Mouse (Mus musculus) liver, embryonic 16.5 days (tissue): ENCODE results near the gene Lrrn3. TPM values are rescaled to one million over a fixed set of nuclear protein-coding genes. Genes with fewer than 3 reads are reported as not detected.

Experiments
- ATAC-seq: fragments of 200-750 bp; cut with Nextera tagmentation; 2 replicates; pipeline ENCODE4 v1.8.0; 2017; ENCODE audit warnings: low read depth, mild to moderate bottlenecking, moderate number of reproducible peaks, moderate library complexity
- H3K27ac ChIP-seq: fragments of 300-500 bp; sonication (generic); 2 replicates; pipeline ENCODE4 v1.5.1; 2014; ENCODE audit warnings: mild to moderate bottlenecking, low read length
- H3K27me3 ChIP-seq: fragments of 300-500 bp; sonication (generic); 2 replicates; pipeline ENCODE4 v1.6.1; 2014; ENCODE audit warnings: low read depth, low read length, mixed read lengths; ENCODE audit not compliant: control insufficient read depth, insufficient read depth
- H3K36me3 ChIP-seq: fragments of 300-500 bp; sonication (generic); 2 replicates; pipeline ENCODE4 v1.6.1; 2014; ENCODE audit warnings: mild to moderate bottlenecking; ENCODE audit not compliant: control insufficient read depth, insufficient read depth
- H3K4me1 ChIP-seq: fragments of 300-500 bp; sonication (generic); 2 replicates; pipeline ENCODE4 v1.6.1; 2014; ENCODE audit warnings: low read depth, low read length, mixed read lengths; ENCODE audit not compliant: control insufficient read depth
- H3K4me2 ChIP-seq: fragments of 300-500 bp; sonication (generic); 2 replicates; pipeline ENCODE4 v1.6.1; 2014; ENCODE audit warnings: low read depth, low read length, mixed read lengths
- H3K4me3 ChIP-seq: fragments of 300-500 bp; sonication (generic); 2 replicates; pipeline ENCODE4 v1.5.1; 2014; ENCODE audit warnings: low read depth, mild to moderate bottlenecking, low read length
- H3K9ac ChIP-seq: fragments of 300-500 bp; sonication (generic); 2 replicates; pipeline ENCODE4 v1.6.1; 2014; ENCODE audit warnings: low read depth, low read length
- H3K9me3 ChIP-seq: fragments of 300-500 bp; sonication (generic); replicated peaks from 2 replicates; pipeline ENCODE4 v1.6.1; 2016; ENCODE audit warnings: low read length; ENCODE audit not compliant: control insufficient read depth
- WGBS: fragments of 180-500 bp; shearing (Covaris S2); extraction: QIAGEN DNeasy Blood & Tissue Kit; methylation state at CpG from one replicate; pipeline ENCODE4 v1.1.7; 2014; ENCODE audit not compliant: insufficient replicate concordance; 5-methylcytosine and 5-hydroxymethylcytosine counted together
- polyA plus RNA-seq: library from polyadenylated mRNA; unstranded; fragments of >200 nt; fragmentation: Nextera tagmentation; extraction: Ambion mirVana; gene quantifications from 2 replicates; pipeline ENCODE4 v1.2.1, GENCODE M21; 2015

Lrrn3 gene
- polyA plus RNA-seq, 1 experiment from 2014 or later = 1.1 TPM

GRCm38 (mm10) chr12:41468374-41468991, 17.7 kb downstream of the Lrrn3 start:
- no peaks in the 10 kb centered on the region for H3K4me1 ChIP-seq
- ATAC-seq = no peak
- H3K27me3 ChIP-seq = no peaks in the 10 kb centered on the region
- no peak overlapping the region for H3K9ac ChIP-seq
- no peak overlapping the region for H3K4me3 ChIP-seq
- 74% methylated on average over 3 of the region's 3 CpGs for WGBS
- no peaks in the 10 kb centered on the region for H3K36me3 ChIP-seq
- no peak overlapping the region for H3K27ac ChIP-seq
- no peaks in the 10 kb centered on the region for H3K9me3 ChIP-seq
- no peak overlapping the region for H3K4me2 ChIP-seq

DNA sequence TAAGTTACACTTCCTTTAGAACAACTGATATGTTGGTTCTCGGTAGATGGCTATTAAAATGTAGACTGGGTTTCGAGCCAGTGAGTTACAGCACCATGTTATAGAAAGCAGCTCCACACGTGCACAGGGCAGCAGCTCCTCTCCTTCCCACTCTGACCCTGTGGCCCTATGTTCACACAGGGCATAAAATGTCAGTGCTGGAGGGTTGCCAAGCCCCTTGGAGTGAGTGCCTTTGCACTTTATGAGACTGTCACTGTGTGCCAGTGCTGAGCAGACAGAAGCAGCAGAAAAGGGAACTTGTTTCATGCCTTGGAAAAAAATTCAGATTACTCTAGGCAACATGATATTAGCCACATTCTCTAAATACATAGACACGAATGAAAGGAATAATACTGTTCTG, 47.8 kb downstream of the Lrrn3 start:
- no peak overlapping the region for H3K9ac ChIP-seq
- 38% methylated on average over 4 of the region's 4 CpGs for WGBS
- no peaks in the 10 kb centered on the region for H3K36me3 ChIP-seq
- no peak overlapping the region for H3K4me3 ChIP-seq
- H3K27ac ChIP-seq = no peak overlapping the region
- peak; percentile 65 for ATAC-seq
- no peaks in the 10 kb centered on the region for H3K27me3 ChIP-seq
- H3K4me2 ChIP-seq = no peak overlapping the region
- no peaks in the 10 kb centered on the region for H3K4me1 ChIP-seq
- H3K9me3 ChIP-seq = no peaks in the 10 kb centered on the region

GRCm38 (mm10) chr12:41436206-41436985, 49.8 kb downstream of the Lrrn3 start:
- no peak overlapping the region for H3K9ac ChIP-seq
- no peaks in the 10 kb centered on the region for H3K9me3 ChIP-seq
- no peaks in the 10 kb centered on the region for H3K27me3 ChIP-seq
- no peak overlapping the region for H3K4me2 ChIP-seq
- H3K4me1 ChIP-seq = no peaks in the 10 kb centered on the region
- H3K4me3 ChIP-seq = no peak overlapping the region
- ATAC-seq = no peak
- 45% methylated on average over 5 of the region's 5 CpGs for WGBS
- H3K27ac ChIP-seq = no peak overlapping the region
- no peaks in the 10 kb centered on the region for H3K36me3 ChIP-seq

DNA sequence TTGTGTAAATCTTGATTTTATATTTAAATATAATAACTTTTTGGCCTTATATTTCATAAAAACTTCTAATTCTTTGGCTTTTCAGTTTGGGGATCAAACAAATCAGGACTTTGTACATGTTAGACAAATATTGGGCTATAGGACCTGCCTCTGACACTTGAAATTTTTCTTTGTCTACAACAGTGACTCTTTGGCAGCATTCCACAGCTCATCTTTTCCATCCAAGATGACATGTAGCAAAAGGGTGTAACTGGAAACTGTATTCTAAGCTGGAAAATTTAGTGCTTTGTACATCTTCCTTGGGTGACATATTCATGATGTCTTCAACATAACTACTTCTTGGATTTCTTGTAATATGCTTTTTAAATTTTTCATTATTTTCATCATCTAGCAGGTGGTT, 57.4 kb downstream of the Lrrn3 start:
- H3K4me1 ChIP-seq = no peaks in the 10 kb centered on the region
- no peak for ATAC-seq
- H3K27ac ChIP-seq = no peak overlapping the region

GRCm38 (mm10) chr12:41427464-41427863, 58.8 kb downstream of the Lrrn3 start:
- Histone ChIP-seq H3K9ac (no peak overlapping the region), H3K4me1 (no peaks in the 10 kb centered on the region), H3K4me2 (no peak overlapping the region), H3K4me3 (no peak overlapping the region), H3K9me3 (no peaks in the 10 kb centered on the region), H3K27me3 (no peaks in the 10 kb centered on the region), H3K36me3 (no peaks in the 10 kb centered on the region), H3K27ac (no peak overlapping the region)
- ATAC-seq = no peak
- WGBS = 58% methylated on average over 5 of the region's 5 CpGs

More for the DNA sequence above, 57.4 kb downstream of the Lrrn3 start:
- H3K9me3 ChIP-seq = no peaks in the 10 kb centered on the region
- H3K27me3 ChIP-seq = no peaks in the 10 kb centered on the region
- no peak overlapping the region for H3K4me2 ChIP-seq
- no peaks in the 10 kb centered on the region for H3K36me3 ChIP-seq
- H3K4me3 ChIP-seq = no peak overlapping the region
- no peak overlapping the region for H3K9ac ChIP-seq

DNA sequence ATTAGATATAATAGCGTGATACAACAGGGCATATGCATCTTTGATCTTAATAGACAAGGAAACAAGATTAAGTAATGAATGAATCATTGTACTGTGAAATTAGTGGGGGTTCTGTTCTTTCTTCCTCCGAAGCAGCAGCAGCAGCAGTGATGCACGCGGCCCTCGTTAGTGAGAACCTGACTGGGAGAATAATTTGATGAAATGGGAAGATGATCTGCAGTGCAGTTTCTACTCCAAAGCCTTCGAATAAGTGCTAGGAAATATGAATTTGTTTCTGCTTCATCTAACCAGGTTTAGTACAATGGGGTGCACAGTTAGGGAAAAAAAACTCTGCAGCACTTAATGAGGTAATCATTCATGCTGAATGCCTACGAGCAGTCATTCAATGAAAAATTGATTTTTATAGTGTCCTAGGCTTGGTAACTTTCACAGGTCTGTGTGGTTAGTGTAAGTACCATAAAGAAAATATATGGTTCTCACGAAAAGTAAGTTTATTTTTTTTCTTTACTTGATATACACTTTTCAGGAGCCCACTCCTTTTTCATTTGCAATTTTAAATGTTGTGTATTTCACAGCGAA, 61.0 kb downstream of the Lrrn3 start:
- Histone ChIP-seq H3K4me1 (no peaks in the 10 kb centered on the region), H3K36me3 (no peaks in the 10 kb centered on the region), H3K4me3 (no peak overlapping the region), H3K27ac (no peak overlapping the region), H3K9ac (no peak overlapping the region), H3K9me3 (no peaks in the 10 kb centered on the region), H3K4me2 (no peak overlapping the region), H3K27me3 (no peaks in the 10 kb centered on the region)
- 70% methylated on average over 9 of the region's 9 CpGs for WGBS
- ATAC-seq = no peak

- Histone ChIP-seq H3K27me3 (no peaks in the 10 kb centered on the region), H3K4me3 (no peak overlapping the region), H3K27ac (no peak overlapping the region), H3K4me2 (no peak overlapping the region), H3K4me1 (no peaks in the 10 kb centered on the region), H3K36me3 (no peaks in the 10 kb centered on the region), H3K9ac (no peak overlapping the region), H3K9me3 (no peaks in the 10 kb centered on the region)
- no peak for ATAC-seq
- 74% methylated on average over 4 of the region's 4 CpGs for WGBS
These were observed 68.3 kb downstream of the Lrrn3 start for GRCm38 (mm10) chr12:41417961-41418360.

GRCm38 (mm10) chr12:41417099-41417498, 69.1 kb downstream of the Lrrn3 start:
- Histone ChIP-seq H3K4me1 (no peaks in the 10 kb centered on the region), H3K36me3 (no peaks in the 10 kb centered on the region), H3K4me3 (no peak overlapping the region), H3K27ac (0 out of 2 replicates have a peak overlapping the region, but pooled peaks have one; percentile 7), H3K27me3 (no peaks in the 10 kb centered on the region), H3K9ac (no peak overlapping the region), H3K4me2 (no peak overlapping the region), H3K9me3 (no peaks in the 10 kb centered on the region)
- peak; percentile 96 for ATAC-seq
- 41% methylated on average over 3 of the region's 3 CpGs for WGBS

DNA sequence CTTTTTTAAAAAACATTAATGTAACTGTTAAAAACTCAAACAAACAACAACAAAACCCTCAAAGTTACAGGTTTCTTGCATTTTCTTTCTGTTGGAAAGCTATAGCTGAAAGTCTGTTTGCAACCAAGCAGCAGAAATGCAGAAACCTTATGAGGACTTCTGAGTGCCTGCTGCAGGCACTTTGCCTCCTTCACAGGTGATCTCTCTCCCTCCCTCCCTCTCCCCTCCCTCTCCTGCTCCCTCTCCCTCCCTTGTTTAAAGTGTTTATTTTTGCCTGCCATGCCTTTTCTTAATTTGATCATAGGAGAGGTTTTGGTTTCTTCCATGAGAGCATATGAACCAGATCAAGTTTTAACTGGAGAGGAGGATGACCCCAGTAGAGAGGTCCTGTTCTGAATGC, 69.6 kb downstream of the Lrrn3 start:
- peak; percentile 28; the same call in 1 of the 2 replicates for ATAC-seq
- no peak overlapping the region for H3K4me3 ChIP-seq
- H3K9me3 ChIP-seq = no peaks in the 10 kb centered on the region
- H3K4me2 ChIP-seq = no peak overlapping the region
- H3K27me3 ChIP-seq = no peaks in the 10 kb centered on the region
- no peak overlapping the region for H3K9ac ChIP-seq
- no peaks in the 10 kb centered on the region for H3K4me1 ChIP-seq
- 0 out of 2 replicates have a peak overlapping the region, but pooled peaks have one; percentile 7 for H3K27ac ChIP-seq
- H3K36me3 ChIP-seq = no peaks in the 10 kb centered on the region
